Mouse (Mus musculus): ENCODE measurements around the gene Olfr657. TPM values are rescaled to one million over a fixed set of nuclear protein-coding genes. Genes with fewer than 3 reads are reported as not detected.

Olfr657 gene
- not detected in 2 replicates for polyA plus RNA-seq (2012; rRNA removed)

GRCm38 (mm10) chr7:104624494-104624893 is at the start of gene Olfr657:
Gene Olfr657, plus strand, starts transcription at chr7:104624794.
- DNase-seq (ENCODE audit: low read depth): no peak
- no peak for TF ChIP-seq POLR2A (IDR thresholded peaks at IDR 0.05; ENCODE audit: borderline replicate concordance, extremely low read depth, insufficient read depth, insufficient read length, poor library complexity, severe bottlenecking)
- no peak for TF ChIP-seq CTCF (IDR thresholded peaks at IDR 0.05; ENCODE audit: borderline replicate concordance, extremely low read depth, insufficient read depth, insufficient read length)

- TF ChIP-seq CTCF (IDR thresholded peaks at IDR 0.05; ENCODE audit: borderline replicate concordance, extremely low read depth, insufficient read depth, insufficient read length): no peak
- TF ChIP-seq POLR2A (IDR thresholded peaks at IDR 0.05; ENCODE audit: borderline replicate concordance, extremely low read depth, insufficient read depth, insufficient read length, poor library complexity, severe bottlenecking): no peak
These were observed 47.6 kb upstream of the Olfr657 start, which contains the start of gene Olfr653 for GRCm38 (mm10) chr7:104577014-104577413. Gene Olfr653, plus strand, starts transcription at chr7:104577314.

DNA sequence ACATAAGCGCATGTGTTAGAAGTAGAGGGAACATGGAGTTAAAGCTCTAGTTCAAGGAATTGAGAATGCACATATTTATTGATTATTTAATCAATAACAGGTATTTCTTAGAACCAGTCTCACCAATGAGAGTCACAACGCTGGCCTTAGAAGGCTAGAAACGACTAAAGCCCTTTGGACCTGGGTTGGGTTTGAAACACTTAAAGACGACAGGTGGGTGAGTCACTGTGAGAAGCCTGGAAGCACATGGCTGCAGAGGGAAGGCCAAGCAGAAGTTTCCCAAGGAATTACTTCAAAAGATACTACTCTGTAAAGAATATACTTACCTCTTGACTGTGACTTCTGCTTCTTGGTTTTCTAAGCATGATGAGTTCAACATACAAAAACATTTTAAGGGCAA is 43.7 kb upstream of the Olfr657 start:
- no peak for DNase-seq (ENCODE audit: low read depth)
- TF ChIP-seq POLR2A (IDR thresholded peaks at IDR 0.05; ENCODE audit: borderline replicate concordance, extremely low read depth, insufficient read depth, insufficient read length, poor library complexity, severe bottlenecking): no peak
- no peak for TF ChIP-seq CTCF (IDR thresholded peaks at IDR 0.05; ENCODE audit: borderline replicate concordance, extremely low read depth, insufficient read depth, insufficient read length)

More at GRCm38 (mm10) chr7:104577014-104577413, 47.6 kb upstream of the Olfr657 start, which contains the start of gene Olfr653:
- DNase-seq (ENCODE audit: low read depth): no peak

GRCm38 (mm10) chr7:104581429-104581828 is 43.2 kb upstream of the Olfr657 start:
- DNase-seq (ENCODE audit: low read depth): no peak
- TF ChIP-seq CTCF (IDR thresholded peaks at IDR 0.05; ENCODE audit: borderline replicate concordance, extremely low read depth, insufficient read depth, insufficient read length) (no peak), POLR2A (IDR thresholded peaks at IDR 0.05; ENCODE audit: borderline replicate concordance, extremely low read depth, insufficient read depth, insufficient read length, poor library complexity, severe bottlenecking) (no peak)

DNA sequence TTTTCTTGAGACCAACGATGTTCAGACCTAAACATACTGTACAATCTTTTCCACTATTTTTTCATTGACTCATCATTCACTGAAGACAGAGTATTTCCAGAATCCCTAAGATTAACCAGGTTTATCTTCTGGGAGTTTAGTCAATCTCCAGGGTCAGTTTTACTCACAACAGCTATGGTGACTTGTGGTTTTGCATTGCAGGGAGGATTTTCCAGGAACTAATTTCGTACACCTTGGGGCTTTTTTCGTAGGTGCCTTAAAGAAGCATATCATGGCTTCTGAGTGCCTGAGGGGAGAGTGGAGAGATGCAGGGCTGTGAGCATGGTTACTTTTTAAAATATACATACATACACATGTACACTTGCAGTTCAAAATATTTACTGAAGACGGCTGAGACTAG is 37.9 kb upstream of the Olfr657 start, which contains the start of gene Olfr654:
Olfr654 (plus strand) TSS at position 301 of the 400 bp plus-strand sequence.
- no peak for TF ChIP-seq CTCF (IDR thresholded peaks at IDR 0.05; ENCODE audit: borderline replicate concordance, extremely low read depth, insufficient read depth, insufficient read length)
- TF ChIP-seq POLR2A (IDR thresholded peaks at IDR 0.05; ENCODE audit: borderline replicate concordance, extremely low read depth, insufficient read depth, insufficient read length, poor library complexity, severe bottlenecking): no peak
- DNase-seq (ENCODE audit: low read depth): no peak

GRCm38 (mm10) chr7:104588274-104588673 is 36.3 kb upstream of the Olfr657 start:
- TF ChIP-seq POLR2A (IDR thresholded peaks at IDR 0.05; ENCODE audit: borderline replicate concordance, extremely low read depth, insufficient read depth, insufficient read length, poor library complexity, severe bottlenecking) (no peak), CTCF (IDR thresholded peaks at IDR 0.05; ENCODE audit: borderline replicate concordance, extremely low read depth, insufficient read depth, insufficient read length) (no peak)
- DNase-seq (ENCODE audit: low read depth): no peak

DNA sequence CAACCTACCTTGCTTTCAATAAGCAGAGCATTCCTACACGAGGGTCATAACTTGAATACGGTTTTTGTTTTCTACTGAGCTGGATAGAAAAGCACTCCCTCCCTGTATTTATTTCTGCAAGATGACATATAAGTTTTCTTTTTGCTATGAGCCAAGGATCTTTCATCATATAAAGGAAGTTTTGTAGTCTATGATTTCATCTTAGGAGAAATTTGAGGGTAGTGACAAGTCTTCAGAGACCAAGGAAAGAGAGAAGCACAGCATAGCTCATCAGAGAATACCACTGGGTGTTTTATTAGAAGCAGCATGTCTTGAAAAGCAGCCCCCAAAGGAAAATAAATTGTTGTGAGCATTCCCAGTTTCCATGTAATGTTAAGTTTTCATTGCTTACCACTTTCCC is 22.9 kb upstream of the Olfr657 start, which contains the start of gene Olfr655:
Olfr655 (minus strand) TSS at position 101 of the 400 bp plus-strand sequence.
- DNase-seq (ENCODE audit: low read depth): no peak
- TF ChIP-seq CTCF (IDR thresholded peaks at IDR 0.05; ENCODE audit: borderline replicate concordance, extremely low read depth, insufficient read depth, insufficient read length) (no peak), POLR2A (IDR thresholded peaks at IDR 0.05; ENCODE audit: borderline replicate concordance, extremely low read depth, insufficient read depth, insufficient read length, poor library complexity, severe bottlenecking) (no peak)

GRCm38 (mm10) chr7:104603173-104603572 is 21.4 kb upstream of the Olfr657 start:
- TF ChIP-seq CTCF (IDR thresholded peaks at IDR 0.05; ENCODE audit: borderline replicate concordance, extremely low read depth, insufficient read depth, insufficient read length): peak; percentile 56; the same call in 1 of the 2 replicates
- no peak for TF ChIP-seq POLR2A (IDR thresholded peaks at IDR 0.05; ENCODE audit: borderline replicate concordance, extremely low read depth, insufficient read depth, insufficient read length, poor library complexity, severe bottlenecking)
- peak; percentile 8 for DNase-seq (ENCODE audit: low read depth)

- TF ChIP-seq POLR2A (IDR thresholded peaks at IDR 0.05; ENCODE audit: borderline replicate concordance, extremely low read depth, insufficient read depth, insufficient read length, poor library complexity, severe bottlenecking) (no peak), CTCF (IDR thresholded peaks at IDR 0.05; ENCODE audit: borderline replicate concordance, extremely low read depth, insufficient read depth, insufficient read length) (no peak)
- no peak for DNase-seq (ENCODE audit: low read depth)
These were observed 19.9 kb upstream of the Olfr657 start for GRCm38 (mm10) chr7:104604727-104605126.

GRCm38 (mm10) chr7:104613655-104614054 is 10.9 kb upstream of the Olfr657 start, which contains the start of gene Olfr656:
Gene Olfr656, plus strand, starts transcription at chr7:104613955.
- TF ChIP-seq POLR2A (IDR thresholded peaks at IDR 0.05; ENCODE audit: borderline replicate concordance, extremely low read depth, insufficient read depth, insufficient read length, poor library complexity, severe bottlenecking): no peak
- no peak for TF ChIP-seq CTCF (IDR thresholded peaks at IDR 0.05; ENCODE audit: borderline replicate concordance, extremely low read depth, insufficient read depth, insufficient read length)
- DNase-seq (ENCODE audit: low read depth): no peak

GRCm38 (mm10) chr7:104646841-104647482 is 22.4 kb downstream of the Olfr657 start, which contains the start of gene Olfr658:
Gene Olfr658, minus strand, starts transcription at chr7:104647305.
- TF ChIP-seq POLR2A (IDR thresholded peaks at IDR 0.05; ENCODE audit: borderline replicate concordance, extremely low read depth, insufficient read depth, insufficient read length, poor library complexity, severe bottlenecking) (no peak), CTCF (IDR thresholded peaks at IDR 0.05; ENCODE audit: borderline replicate concordance, extremely low read depth, insufficient read depth, insufficient read length) (peak; percentile 62)
- DNase-seq (ENCODE audit: low read depth): peak; percentile 77

GRCm38 (mm10) chr7:104666453-104666852 is 41.9 kb downstream of the Olfr657 start, which contains the start of gene Olfr659:
Gene Olfr659, plus strand, starts transcription at chr7:104666753.
- no peak for TF ChIP-seq POLR2A (IDR thresholded peaks at IDR 0.05; ENCODE audit: borderline replicate concordance, extremely low read depth, insufficient read depth, insufficient read length, poor library complexity, severe bottlenecking)
- TF ChIP-seq CTCF (IDR thresholded peaks at IDR 0.05; ENCODE audit: borderline replicate concordance, extremely low read depth, insufficient read depth, insufficient read length): no peak
- DNase-seq (ENCODE audit: low read depth): no peak
